Mouse (Mus musculus) kidney, postnatal 14 days (tissue): ENCODE results near the gene Slu7.

Experiments
- DNase-seq: peaks from one replicate; pipeline ENCODE4 v3.0.0; 2022; ENCODE audit warnings: mixed read lengths

Slu7 gene

DNA sequence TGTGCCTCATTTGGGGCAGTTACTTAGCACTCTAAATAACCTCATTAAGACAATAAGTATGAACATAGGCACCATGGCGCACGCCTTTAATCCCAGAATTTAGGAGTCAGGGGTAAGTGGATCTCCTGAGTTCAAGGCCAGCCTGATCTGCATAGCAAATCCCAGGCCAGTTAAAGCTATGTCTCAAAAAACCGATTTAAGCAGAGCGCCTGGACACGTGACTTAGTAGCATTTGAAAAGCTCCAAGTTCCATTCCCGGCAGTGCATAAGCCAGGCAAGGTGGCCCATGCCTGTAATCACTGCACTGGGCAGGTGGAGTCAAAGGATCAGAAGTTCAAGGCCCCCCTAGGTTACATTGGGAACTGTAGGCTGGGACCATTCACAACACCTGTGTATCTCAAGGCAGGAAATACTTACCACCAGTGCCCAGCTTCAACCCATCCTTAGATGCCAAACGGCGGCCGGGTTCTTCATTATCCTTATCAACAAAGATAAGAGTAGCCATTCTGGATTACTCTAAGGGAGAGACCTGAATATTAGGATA lies 8.3 kb upstream of the Slu7 start:
- no peak for DNase-seq

DNA sequence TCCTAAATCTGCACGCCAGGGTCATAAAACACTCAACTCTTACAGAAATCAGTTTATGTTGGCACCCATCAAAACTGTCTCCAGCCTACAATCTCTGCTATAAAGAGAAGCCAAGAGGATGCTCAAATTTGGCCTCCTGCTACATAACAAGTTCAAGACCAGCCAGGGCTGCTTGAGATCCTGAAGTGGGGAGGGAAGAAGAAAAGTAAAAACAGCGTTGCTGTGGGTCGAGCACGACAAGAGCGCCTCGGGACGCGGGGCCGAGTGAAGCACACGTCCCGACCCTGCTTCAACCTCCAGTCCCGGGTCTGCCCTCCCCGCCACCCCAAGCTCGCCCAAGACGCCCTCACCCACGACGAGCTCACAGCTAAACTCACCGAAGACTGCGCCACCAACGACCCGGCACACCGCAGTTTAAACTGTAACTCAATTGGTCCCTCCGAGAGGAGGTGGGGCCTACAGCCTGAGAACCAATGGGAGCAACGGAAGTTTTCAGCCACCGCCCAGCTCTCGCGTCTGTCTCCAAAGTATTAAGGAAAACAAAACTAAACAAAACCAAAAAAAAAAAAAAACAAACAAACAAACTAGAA lies 7.6 kb upstream of the Slu7 start, which contains the start of gene Pttg1:
Pttg1 (minus strand) TSS at position 428 of the 590 bp plus-strand sequence.
- peak; percentile 90 for DNase-seq

DNA sequence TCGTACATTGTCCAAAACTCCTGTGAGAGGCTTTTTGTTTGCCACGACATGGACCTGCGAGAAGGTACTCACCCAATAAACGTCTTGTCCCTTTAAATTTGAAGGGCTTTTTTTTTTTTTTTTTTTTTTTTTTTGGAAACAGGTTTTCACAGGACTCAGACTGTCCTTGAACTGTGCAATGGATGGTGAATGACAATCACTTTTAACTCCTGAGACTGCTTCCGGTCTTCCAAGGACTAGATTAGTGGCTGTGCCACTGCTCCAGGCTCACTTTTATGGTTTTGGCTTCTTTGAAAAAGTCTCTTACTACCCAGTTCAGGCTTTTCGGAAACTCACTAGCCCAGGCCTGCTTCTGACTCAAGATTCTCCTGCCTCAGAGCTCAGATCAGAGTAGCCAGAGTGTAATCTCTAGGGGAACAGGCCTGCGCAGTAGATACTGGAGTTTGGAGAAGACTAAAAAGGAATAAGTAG lies 7.1 kb upstream of the Slu7 start:
- no peak for DNase-seq

DNA sequence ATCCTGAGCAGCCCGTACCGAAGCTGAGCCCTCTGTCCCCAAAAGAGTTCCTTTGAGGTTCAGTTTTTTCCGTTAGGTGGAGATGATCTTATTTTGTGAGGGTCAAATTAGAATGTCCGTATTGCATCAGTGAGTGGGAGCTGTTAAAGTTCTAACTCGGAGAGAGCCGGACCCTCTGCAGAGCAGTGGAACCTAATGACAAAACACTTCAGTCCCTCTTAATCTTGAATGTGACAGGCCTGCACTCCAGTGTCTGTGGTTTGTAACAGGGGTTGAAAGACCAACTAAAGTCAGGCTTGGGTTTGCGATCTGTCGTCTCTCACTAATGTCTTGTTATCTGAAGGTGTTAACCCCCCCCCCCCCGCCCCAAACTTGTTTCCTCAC lies 472 bp downstream of the Slu7 start:
- no peak for DNase-seq

DNA sequence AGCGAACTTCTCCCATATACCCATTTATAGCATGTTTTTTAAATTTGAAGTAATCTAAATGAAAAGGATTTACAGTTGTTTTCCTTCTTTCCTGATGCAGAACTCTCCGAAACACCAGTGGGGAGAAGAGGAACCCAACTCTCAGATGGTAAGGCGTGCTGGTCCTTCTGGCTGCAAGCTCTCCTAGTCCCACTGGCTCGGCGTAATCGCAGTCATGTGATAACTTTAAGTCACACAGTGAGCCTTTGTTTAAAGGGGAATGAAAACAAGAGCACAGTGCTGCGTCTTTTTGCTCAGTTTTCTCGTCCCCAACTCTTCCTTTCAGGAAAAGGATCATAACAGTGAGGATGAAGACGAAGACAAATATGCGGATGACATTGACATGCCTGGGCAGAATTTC lies 7.6 kb downstream of the Slu7 start:
- no peak for DNase-seq

DNA sequence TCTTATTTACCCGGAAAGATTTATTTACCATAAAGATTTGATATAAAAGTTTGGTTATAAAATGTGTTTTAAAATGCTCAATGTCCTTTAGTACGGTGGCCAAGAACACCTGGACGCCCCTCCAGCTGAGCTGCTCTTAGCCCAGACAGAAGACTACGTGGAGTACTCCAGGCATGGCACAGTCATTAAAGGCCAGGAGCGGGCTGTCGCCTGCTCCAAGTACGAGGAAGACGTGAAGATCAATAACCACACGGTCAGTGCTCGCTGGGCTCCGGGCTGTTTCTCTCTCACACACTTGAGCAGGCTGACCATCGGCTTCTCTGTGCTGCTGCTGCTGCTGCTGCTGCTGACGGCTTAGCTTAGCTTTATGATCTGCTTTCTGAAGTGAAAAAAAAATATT lies 9.6 kb downstream of the Slu7 start:
- DNase-seq = no peak

DNA sequence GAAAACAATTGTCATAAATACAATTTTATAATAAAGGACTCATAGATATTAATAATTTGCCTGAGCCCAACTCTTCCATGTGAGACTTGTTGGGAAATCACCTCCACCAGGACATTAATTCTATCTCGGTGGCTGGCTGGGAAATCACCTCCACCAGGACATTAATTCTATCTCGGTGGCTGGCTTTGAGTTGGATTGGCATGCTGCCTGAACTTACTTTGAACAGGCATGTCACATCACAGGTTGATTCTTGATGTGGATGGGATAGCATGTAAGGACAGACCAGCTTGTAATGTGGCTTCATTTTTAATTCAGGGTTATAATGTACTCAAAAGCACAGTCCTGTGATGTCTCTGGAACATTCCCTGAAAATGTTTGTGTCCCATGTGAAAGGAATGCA lies 16.4 kb downstream of the Slu7 start:
- no peak for DNase-seq

DNA sequence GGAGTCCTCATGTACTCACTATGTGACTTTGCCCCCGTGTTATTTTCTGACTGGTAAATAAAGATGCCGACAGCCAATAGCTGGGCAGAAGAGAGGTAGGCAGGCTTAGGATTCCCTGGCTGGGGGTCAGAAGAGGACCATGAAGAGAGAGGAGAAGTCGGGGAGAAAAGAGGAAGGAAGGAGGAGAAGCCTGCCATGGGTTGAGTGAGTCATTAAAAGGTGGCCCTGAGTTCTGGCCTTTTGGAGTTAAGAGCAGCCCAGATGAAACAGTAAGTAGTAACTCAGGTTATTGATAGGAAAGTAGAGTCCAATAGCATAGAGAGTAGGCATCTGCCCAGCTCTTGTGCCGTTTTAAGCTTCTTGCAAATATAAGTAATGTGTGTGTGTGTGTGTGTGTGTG lies 17.8 kb downstream of the Slu7 start:
- DNase-seq = no peak

DNA sequence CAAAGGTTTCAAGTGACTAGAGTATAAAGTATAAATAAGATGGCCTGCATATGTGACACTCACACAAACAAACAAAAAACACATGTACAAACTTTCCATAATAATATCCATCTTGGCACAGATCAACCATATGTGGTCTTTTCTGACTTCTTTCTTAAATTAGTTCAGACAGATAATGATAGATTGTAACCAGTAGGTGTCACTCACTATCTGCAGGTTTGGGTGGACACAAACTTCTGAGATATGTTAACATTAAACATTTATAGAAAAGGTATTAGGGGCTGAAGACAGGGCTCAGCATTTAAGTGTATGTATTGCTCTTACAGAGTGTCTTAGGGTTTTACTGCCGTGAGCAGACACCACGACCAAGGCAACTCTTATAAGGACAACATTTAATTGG lies 18.7 kb downstream of the Slu7 start:
- DNase-seq = no peak

DNA sequence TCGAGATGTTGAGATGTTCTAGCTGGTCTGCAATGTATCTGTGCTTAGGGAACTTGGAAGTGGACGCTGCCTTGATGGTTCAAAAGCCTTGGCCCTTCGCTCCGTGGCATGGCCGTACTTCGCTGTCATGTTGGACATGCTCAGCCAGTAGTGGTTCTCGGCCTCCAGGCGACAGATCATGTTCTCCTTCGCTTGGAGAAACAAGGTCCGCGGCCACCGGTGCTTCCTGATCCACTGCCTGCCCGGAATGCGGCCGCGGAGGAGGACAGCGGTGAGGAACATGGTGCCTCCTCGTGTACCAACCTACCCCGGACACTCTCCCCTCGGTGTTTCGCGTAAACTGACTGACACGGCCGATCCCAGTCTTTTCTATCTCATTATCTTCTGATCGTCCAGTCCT lies 29.7 kb downstream of the Slu7 start:
- no peak for DNase-seq

DNA sequence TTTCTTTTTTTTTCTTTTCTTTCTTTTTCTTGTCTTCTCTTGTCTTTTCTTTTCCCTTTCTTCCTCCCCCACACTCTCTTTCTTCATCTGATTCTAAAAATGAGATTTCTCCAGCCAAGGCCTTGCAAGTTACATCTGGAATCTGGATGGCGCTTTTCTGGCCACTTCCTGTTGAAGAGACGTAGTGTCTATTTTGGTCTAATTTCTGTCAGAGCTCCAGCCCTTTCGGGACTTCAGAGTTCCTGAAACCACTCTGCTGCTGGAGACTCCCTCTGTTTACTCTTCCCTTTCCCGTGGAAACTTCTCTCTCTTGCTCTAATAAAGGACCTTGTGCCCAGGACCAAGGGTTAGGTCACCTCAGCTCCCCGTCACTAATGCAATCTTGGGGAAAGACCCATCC lies 36.6 kb downstream of the Slu7 start:
- DNase-seq = peak; percentile 60

DNA sequence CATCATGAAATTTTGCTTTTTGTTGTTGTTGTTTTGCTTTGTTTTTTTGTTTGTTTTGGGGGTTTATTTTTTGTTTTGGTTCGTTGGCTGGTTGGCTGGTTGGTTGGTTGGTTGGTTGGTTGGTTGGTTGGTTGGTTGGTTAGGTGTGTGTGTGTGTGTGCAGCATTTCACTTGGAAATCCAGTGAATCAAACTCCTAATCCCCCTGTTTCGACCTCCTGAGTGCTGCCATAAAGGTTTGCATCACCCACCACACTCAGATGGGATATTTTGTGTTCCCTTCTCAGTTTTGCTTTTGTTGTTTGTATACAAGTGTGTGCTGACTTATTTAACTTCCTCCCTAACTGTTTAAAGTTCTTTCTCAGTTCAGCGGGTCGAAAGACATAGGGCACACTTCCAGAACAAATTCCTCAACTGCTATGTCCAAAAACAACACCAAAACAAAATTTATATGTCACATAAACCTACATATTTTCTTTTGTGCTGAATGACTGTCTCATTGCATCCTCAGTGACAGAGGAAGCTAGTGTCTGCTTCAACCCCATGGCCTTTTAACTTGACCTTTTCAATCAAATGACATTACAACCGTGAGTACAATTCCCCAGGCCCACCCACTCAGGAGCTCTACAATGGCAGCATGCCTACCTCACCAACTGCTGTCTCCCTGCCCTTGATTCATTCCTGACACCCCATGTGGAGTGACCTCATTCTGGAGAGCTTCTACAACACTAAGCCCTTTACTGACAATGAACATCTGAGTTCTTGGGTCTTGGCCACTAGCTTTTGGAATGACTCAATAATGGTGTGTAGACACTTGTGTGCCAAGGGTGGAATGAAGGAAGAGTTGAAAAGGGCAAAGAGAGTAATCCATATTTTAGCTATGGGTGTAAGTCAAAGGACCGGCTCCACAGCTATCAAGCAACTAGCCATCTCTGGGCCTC lies 37.6 kb downstream of the Slu7 start:
- DNase-seq = no peak

DNA sequence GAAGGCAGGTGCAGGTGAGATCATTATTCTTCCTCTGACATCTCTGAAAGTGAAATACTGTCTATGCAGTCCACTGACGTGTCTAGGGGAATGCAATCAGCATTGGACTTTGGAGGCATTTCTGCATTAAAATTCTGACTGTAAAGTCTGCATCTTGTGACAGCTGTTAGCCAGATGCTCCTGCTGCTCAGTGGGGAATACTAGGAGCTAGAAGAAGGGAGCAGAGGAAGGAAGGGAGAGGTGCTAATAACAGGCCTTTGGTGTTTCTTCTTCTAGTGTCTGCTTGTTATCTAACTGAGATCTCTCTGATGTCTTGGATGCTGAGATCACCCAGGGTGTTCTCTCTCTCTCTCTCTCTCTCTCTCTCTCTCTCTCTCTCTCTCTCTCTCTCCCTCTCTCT lies 39.6 kb downstream of the Slu7 start:
- no peak for DNase-seq

DNA sequence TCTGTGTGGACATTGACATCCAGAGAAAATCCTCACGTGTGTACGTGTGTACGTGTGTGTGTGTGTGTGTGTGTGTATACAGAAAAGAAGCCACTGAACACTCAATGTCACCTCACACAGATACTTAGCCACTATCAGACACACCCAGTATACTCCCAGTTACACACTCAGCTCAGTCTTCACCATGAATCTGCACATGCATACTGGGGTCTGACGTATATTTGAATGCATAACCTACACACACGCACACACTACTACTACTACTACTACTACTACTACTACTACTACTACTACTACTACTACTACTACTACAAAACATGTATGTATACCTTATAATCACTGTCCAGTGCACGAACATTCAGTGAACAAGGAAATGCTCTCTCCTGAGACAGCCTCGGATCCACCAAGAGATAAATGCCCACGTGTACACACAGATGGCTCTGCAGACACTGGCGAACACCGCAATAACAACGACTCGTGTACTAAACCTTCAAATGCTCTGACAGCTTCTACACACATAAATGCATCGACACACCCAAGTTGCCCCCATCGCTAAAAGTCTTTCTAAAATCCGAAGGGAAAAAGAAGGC lies 40.2 kb downstream of the Slu7 start:
- no peak for DNase-seq

DNA sequence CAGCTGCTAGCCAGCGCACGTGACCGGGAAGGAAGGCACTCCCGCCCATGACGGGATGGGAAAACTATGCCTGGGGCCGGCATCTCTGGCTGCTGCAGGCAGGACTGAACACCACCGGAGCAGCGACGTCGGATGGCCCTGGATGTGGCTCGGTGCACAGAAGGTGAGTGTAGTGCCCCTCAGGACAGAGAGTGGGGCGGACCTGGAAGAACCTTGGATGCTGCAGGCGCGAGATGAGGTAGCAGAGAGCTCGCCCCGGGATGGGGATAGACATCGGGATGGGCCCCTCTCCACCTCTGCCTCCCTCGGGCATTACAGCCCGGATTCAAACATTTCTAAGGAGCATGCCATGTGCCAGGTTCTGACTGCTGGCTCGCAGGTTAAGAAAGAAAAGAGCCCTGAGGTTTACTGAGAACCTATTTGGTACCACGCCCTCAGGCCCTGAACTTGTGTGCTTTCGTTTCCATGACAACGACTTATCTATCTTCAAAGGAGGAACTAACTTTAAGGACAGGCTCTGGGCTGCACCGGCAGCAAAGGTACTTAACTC lies 40.8 kb downstream of the Slu7 start, which contains the start of gene C1qtnf2:
C1qtnf2 (plus strand) TSS at position 52 of the 550 bp plus-strand sequence.
- DNase-seq = peak; percentile 61

DNA sequence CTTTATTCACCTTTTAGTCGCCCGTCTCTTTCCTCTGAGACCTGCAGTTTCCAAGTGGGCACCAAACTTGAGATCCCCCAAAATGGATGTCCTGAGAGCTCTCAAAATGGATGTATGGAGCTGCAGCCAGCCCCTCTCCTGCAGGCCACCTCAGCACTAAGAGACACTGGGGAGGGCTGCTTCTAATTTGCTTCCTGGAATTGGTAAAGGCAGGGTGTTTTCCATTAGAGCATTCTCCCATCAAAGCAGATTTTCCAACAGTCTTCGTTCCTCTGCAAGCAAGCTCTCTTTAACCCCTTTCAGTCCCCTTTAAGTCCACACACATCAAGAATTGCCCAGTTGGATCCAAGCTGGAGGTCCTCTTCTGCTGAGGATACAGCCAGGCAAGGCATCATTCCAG lies 45.8 kb downstream of the Slu7 start:
- no peak for DNase-seq

DNA sequence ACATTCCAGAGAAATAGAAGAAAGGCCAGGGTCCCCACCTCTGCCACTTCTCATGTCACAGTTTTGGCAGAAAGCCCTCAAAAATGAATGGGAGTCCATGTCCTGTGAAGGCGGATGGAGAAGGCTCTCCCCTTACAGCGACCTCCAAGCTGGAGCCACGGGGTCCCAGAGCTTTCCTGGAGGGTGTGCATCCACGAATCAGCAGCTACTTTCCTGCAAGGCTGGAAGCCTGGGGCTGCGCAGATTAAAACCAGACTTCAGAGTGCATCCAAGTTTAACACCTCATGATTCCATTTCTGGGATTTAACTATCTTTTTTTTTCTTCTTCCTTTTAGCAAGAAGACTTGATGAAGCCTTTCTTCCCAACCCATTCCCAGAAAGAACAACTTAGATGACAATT lies 47.0 kb downstream of the Slu7 start:
- DNase-seq = no peak

DNA sequence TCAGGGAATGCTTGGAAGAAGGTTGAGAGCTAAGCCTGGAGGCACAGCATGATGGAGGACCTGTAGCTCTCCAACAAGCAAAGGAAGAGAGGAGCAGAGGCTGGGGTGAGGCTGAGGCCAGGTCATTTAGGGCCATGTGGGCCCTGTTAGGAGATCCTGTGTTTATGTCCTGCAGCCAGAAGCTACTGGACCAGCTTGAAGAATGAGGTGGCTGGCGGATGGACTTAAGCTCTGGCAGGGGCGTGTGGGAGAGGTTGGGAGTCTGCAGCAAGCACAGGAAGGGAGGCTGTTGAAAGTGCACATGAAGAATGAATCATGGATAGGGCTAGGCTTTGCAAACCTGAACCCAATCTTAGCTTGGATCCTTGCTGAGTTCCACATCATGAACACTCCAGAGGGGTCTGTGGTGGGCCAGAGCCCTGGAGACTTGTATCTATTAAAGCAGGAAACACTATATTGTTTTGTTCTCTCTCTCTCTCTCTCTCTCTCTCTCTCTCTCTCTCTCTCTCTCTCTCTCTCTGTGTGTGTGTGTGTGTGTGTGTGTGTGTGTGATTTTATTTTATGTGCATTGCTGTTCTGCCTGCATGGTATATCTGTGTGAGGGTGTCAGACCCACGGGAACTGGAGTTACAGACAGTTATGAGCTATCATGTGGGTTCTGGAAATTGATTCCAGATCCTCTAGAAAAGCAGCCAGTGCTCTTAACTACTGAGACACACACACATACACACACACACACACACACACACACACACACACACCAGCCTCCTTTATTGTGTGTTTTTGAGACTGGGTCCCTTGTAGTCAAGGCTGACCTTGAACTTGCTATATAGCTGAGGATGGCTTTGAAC lies 48.4 kb downstream of the Slu7 start:
- no peak for DNase-seq

DNA sequence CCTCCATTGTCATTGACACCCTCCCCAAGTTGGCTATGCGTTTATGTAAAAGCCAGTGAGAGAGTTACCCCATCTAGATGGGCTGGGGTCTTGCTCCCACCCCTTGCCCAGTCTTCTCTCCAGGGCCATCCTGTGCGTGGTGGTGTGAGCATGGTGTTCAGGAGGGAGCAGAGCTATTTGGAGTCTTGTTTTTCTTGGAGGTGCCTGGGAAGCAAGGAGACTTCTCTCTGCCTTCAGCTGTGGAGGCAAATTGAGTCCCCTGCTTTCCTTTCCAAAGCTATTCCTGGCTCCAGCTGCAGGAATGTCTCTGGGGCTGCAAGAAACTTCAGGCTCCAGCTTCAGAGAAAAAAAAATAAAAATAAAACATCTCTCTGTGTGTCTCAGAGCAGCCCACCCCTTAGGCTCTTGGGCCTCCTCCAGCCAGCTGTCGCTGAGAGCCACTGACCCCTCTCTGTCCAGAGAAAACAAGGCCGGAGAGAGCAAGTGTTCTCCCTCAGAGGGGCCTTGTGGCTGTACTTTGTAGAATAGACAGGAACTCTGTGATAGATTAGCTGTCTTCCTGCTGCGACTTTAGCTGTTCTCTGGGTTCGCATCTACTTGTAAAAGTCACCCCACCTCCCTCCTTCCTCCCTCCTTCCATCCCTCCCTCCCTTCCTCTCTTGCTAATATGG lies 49.7 kb downstream of the Slu7 start:
- DNase-seq = peak; percentile 78

DNA sequence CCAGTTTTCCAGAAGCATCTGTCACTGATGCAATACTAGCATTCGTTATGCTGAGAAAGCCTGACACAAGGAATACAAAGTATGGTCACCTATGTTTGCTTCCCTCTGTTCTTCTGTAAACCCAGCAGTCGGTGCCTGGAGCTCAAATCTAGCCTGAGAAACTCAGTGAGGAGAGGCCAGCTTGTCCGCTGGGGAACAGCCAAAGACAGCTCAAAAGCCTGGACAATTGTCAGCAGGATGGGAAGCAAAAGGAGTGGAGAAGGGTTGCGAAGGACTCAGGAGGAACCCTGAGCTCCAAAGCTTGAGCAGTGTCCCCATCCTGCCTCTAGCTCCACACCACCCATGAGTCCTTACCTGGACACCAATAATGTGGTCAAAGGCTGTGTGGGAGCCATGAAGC lies 50.5 kb downstream of the Slu7 start:
- no peak for DNase-seq

DNA sequence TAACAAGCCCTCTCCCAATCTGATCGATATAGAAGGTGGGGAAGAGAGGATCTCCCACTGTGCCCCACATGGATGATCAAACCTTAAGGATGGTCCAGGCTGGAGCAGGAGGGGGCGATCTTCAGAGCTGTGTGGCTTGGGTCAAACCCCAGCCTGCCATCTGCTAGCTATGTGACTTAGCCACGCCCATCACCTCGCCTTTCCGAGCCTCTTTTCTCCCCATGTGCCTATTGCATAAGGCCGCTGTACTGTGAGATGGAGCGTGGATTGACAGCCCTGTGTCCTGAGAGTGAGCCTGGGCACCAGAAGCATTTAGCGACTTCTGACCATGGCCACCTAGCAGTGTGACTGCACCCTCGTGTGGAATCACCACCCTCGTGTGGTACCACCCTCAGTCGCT lies 51.1 kb downstream of the Slu7 start:
- no peak for DNase-seq

DNA sequence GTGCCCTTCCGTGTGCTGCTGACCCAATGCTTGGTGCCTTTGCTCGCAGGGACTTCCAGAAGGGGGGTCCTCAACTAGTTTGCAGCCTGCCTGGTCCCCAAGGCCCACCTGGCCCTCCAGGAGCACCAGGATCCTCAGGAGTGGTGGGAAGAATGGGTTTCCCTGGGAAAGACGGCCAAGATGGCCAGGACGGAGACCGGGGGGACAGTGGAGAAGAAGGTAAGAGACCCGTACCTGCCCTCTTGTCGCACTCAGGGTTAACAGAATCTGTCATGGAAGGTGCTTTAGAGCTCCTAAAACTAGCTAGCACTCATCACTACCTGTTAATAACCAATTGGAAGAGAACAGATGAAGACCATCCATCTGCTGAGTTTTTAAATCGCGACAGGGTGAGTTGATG lies 52.3 kb downstream of the Slu7 start:
- no peak for DNase-seq
